Mouse (Mus musculus): ENCODE measurements around the gene Rab11fip2. TPM values are rescaled to one million over a fixed set of nuclear protein-coding genes. Genes with fewer than 3 reads are reported as not detected.

The Rab11fip2 gene
- polyA plus RNA-seq, 1 experiment: 6.0 TPM

DNA sequence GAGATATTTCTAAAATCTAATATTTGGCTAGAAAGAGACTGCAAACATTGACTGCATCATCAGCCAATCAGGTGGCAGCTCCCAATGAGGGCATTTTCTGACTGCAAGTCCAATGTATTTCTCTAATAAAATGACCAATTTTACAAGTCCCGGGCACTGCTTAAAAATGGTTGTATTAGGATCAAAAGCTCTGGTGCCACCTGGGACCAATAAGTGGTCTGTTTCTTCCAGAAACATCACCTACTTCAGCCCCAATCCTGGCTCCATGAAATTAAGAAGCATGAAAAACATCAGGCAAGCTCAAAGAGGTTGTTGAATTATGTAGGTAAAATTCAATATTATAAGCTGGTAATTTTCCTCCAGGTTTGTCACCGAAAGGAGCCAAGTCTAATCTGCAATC lies 66.2 kb downstream of the Rab11fip2 start:
- no peak for DNase-seq
- H3K4me1 ChIP-seq (ENCODE audit: control insufficient read depth, insufficient read depth, low read length): no peaks in the 10 kb centered on the region
- TF ChIP-seq CTCF (IDR thresholded peaks at IDR 0.05; ENCODE audit: insufficient read depth, low read length) (no peak), POLR2A (IDR thresholded peaks at IDR 0.05; ENCODE audit: borderline replicate concordance, extremely low read depth, low read depth, low read length) (no peak)
- WGBS: 91% methylated on average over 2 of the region's 2 CpGs
- no peak overlapping the region for H3K4me3 ChIP-seq (replicated peaks; ENCODE audit: extremely low read depth, low read depth, low read length)

DNA sequence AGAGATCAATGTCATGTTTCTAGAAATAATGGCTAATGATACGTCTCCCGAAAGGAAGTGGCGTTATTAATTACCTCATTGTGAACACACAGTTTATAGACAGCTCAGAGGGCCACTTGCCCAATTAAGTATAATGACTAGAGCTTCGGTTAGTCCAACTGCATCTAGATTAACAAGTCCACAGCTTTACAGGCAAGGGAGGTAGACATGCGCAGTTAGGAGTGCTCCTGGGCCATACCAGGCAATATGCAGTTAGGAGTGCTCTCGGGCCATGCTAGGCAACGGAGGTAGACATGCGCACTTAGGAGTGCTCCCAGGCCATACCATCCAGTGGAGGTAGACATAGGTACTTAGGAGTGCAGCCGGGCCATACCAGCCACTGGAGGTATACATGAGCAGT lies 76.8 kb downstream of the Rab11fip2 start:
- Histone ChIP-seq H3K4me3 (replicated peaks; ENCODE audit: extremely low read depth, low read depth, low read length) (no peak overlapping the region), H3K4me1 (ENCODE audit: control insufficient read depth, insufficient read depth, low read length) (no peaks in the 10 kb centered on the region)
- WGBS: 80% methylated on average over 9 of the region's 9 CpGs
- DNase-seq: no peak
- no peak for TF ChIP-seq POLR2A (IDR thresholded peaks at IDR 0.05; ENCODE audit: borderline replicate concordance, extremely low read depth, low read depth, low read length)
- TF ChIP-seq CTCF (IDR thresholded peaks at IDR 0.05; ENCODE audit: insufficient read depth, low read length): no peak

DNA sequence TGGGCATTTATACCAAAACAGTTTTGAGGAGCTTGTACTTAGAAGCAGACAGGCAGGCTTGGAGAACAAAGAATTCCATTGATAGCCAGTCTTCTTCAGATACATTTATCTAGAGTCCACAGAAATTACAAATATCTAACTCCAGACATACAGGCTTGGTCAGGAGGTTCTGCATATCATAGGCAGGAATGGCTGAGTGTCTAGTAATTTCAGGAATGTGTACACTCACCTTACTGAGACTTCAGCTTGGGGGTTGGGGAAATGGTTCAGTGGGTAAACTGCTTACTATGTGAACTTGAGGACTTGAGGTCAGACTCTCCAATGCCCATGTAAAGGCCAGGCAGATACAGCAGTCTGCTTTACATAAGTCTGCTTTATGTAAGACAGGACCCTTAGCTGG lies 81.0 kb downstream of the Rab11fip2 start:
- TF ChIP-seq CTCF (IDR thresholded peaks at IDR 0.05; ENCODE audit: insufficient read depth, low read length) (no peak), POLR2A (IDR thresholded peaks at IDR 0.05; ENCODE audit: borderline replicate concordance, extremely low read depth, low read depth, low read length) (no peak)
- H3K4me3 ChIP-seq (replicated peaks; ENCODE audit: extremely low read depth, low read depth, low read length): no peak overlapping the region
- DNase-seq: no peak
- no peaks in the 10 kb centered on the region for H3K4me1 ChIP-seq (ENCODE audit: control insufficient read depth, insufficient read depth, low read length)

- WGBS: 76% methylated on average over 3 of the region's 3 CpGs
- no peak for DNase-seq
- H3K4me1 ChIP-seq (ENCODE audit: control insufficient read depth, insufficient read depth, low read length): no peaks in the 10 kb centered on the region
- TF ChIP-seq CTCF (IDR thresholded peaks at IDR 0.05; ENCODE audit: insufficient read depth, low read length) (no peak), POLR2A (IDR thresholded peaks at IDR 0.05; ENCODE audit: borderline replicate concordance, extremely low read depth, low read depth, low read length) (no peak)
- no peak overlapping the region for H3K4me3 ChIP-seq (replicated peaks; ENCODE audit: extremely low read depth, low read depth, low read length)
Measured at GRCm38 (mm10) chr19:59860799-59861198, 82.7 kb downstream of the Rab11fip2 start.

DNA sequence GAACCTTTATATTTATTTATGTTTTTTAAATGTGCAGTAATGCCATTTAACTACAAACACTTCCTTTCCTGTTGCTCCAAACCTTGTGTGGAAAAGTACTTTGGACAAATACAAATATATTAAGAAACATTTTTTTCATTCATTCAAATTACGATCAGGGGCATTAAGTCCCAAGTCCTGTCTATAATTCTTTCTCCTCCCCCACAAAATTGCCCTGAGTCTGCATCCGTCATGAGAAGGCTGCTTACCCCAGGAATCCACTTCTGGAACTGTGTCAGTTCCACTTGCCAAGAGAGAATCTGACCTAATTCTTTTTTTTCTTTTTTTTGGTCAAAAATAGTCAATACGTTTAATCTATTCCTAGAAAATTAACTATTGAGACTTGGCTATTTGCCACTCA lies 90.4 kb downstream of the Rab11fip2 start:
- DNase-seq: no peak

More for the DNA sequence above, 90.4 kb downstream of the Rab11fip2 start:
- 50% methylated on average over 3 of the region's 3 CpGs for WGBS
- no peak for TF ChIP-seq CTCF (IDR thresholded peaks at IDR 0.05; ENCODE audit: insufficient read depth, low read length)
- TF ChIP-seq POLR2A (IDR thresholded peaks at IDR 0.05; ENCODE audit: borderline replicate concordance, extremely low read depth, low read depth, low read length): no peak
- Histone ChIP-seq H3K4me3 (replicated peaks; ENCODE audit: extremely low read depth, low read depth, low read length) (no peak overlapping the region), H3K4me1 (ENCODE audit: control insufficient read depth, insufficient read depth, low read length) (no peaks in the 10 kb centered on the region)
